Mouse (Mus musculus): ENCODE results near the gene Pgrmc2.

Pgrmc2 gene

DNA sequence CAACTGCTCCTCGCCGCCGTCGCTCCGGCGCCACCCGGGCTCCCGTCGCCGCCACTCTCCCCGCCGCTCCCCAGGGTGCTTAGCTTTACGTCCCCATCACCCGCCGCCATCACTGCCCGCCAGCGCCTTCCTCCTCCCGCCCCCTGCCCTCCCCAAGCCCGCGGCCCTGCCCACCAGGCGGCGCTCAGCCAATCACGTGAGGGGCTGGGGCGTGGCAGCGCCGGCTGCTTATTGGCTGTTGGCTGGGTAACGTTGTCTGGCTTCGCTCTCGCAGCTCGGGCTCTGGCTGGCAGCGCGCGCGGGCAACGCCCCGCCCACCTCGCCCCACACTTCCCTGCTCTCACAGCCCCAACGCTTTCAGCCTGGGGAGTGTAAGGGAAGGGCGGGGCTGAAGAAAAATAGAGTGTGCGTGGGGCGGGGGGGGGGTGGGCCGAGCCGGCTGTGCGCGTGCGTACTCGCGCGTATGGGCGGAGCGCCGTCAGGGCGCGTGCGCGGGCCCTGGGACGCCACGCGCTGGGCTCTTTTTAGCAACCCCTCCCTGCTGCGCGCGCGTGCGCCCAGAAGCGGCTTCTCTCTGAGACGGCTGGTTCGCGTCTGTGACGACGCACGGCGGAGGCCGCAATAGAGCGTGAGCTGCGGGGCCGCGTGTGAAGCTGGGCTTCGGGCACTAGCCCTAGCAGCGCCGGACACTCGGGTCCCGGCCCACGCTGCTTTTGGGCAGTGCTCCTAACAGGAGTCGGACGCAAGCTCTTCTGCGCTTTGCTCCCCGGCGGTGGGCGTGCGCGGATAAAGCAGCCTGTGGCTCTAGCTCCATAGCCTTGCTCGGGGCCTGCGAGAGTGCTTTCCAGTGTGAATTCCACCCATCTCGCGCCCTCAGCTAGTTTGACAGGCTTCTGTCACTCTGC is at the start of gene Pgrmc2:
Gene Pgrmc2, minus strand, starts transcription at position 162 of the 905 bp plus-strand sequence.
- DNase-seq (ENCODE audit: low read depth, low spot score), result peak; percentile 98

- no peak for DNase-seq (ENCODE audit: low read depth, low spot score)
These were observed 41.1 kb upstream of the Pgrmc2 start for GRCm38 (mm10) chr3:41124000-41124294.

DNA sequence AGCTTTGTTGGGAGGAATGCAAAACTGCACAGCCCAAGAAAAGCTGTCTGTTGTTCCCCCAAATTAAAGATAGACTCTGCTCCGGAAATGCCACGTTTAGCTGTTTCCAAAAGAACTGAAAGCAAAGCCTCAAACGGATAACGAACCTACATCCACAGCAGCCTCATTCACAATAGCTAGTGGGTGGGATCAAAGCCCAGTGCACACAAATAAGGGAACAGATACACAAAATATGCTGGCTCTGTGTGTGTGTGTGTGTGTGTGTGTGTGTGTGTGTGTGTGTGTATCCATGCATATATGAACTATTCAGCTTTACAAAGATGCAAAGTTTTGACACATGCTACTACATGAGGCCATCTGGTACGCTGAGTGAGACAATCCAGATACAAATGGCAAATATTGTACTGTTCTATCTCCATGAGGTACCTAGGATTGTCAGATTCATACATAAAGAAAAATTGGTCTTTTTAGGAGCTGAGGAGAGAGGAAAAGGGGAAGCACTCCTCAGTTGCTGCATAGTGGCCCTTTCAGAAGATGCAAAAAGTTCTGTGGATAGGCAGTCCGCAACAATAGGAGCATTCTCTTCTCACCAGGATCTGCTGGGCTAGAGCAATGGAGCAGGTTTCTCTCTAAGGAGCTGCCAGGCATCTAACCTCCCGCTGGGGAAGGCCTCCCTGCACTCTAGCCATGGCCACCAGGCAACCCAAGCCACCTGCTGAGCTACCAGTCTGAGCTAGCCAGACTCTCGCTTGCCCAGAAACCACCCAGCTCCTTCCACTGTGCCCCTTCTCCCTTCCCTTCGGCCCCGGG is 40.5 kb upstream of the Pgrmc2 start:
- no peak for DNase-seq (ENCODE audit: low read depth, low spot score)

DNA sequence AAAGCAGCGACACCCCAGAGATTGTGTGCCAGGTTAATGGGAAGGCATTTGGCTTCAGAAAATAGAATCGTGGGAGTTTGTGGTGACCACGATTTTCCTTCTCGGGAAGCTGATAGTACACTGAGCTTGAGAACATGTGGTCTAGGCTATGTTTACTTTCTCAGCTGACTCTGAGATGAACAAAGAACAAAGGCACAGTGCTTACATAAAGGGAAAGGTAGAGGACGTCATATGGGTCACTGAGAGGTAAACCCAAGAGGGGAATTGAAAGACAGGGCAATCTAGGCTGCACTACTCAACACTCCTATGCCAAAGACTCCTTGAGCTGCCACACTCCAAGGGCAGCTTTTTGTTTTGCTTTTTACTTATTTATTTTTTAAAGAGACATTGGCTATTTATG is 35.3 kb upstream of the Pgrmc2 start:
- no peak for DNase-seq (ENCODE audit: low read depth, low spot score)

DNA sequence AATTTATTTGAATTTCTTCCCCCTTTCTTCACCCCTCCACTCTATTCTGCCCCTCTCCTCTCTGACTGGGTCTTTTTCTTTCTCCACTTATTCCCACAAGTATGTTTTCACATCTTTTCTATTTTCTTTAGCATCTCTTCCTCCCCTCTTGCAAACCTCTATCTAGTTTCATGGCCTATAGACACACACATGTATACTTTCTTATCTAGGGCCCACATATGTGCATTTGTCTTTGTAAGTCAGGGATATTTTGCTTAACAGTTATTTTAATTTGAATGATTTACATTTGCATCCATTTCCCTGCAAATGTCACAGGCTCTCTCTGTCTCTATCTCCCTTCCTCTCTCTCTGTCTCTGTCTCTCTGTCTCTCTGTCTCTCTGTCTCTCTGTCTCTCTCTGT is 34.6 kb upstream of the Pgrmc2 start:
- DNase-seq (ENCODE audit: low read depth, low spot score), result no peak

- DNase-seq (ENCODE audit: low read depth, low spot score), result no peak
These were observed 30.3 kb upstream of the Pgrmc2 start for GRCm38 (mm10) chr3:41113186-41113585.

GRCm38 (mm10) chr3:41108306-41108785 is 25.5 kb upstream of the Pgrmc2 start:
- DNase-seq (ENCODE audit: low read depth, low spot score), result no peak

DNA sequence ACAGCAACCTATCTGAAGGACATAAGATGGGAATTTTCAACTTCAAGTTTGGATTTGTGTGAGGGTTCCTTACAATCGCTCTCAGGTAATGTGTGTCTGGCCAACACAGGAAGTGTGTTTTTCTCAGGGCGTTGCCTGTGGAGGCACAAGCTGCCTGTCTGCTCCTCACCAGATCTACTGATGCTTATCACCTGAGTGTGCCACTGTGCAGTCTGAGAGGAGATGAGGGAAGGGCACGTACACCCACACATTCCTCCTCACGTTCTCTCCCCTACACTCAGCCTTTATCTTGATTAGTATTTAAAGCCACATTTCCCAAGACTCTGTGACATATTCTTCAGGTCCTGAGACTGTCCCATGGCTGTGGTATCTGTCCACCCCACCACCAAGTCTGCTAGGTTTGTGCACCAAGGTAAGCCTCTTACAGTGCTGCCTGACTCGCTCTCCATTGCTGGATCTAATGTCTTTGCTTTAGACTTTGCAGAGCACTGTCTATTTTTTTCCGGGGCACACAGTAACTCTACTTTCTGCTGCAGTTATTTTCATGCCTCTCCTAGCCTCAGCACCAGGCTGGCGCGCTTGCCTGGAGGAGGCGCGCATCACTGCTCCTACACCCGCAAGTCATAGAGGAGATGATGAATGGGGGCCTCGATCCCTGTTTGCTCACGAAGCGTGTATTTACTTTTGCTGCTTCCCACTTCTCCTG is 24.9 kb upstream of the Pgrmc2 start:
- no peak for DNase-seq (ENCODE audit: low read depth, low spot score)

DNA sequence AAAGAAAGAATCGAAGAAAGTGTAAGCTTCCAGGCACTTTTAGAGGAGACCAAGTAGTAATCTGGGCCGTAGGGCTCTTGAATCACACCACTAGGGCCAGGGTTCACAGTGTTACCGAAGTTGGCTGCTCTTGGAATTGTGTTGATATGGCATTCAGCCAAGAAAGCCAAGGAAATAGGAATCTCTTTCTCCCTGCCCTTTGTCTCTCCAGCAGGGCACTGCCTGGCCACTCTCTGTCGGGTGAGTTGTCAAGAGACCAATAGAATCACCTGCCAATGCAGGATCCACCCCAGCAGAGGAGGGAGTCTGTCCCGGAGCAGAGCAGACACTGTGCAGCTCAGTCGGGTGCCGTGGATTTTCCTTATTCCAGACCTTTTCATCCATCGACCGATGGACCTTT is 19.1 kb upstream of the Pgrmc2 start:
- no peak for DNase-seq (ENCODE audit: low read depth, low spot score)

GRCm38 (mm10) chr3:41100157-41100556 is 17.3 kb upstream of the Pgrmc2 start:
- DNase-seq (ENCODE audit: low read depth, low spot score), result no peak

DNA sequence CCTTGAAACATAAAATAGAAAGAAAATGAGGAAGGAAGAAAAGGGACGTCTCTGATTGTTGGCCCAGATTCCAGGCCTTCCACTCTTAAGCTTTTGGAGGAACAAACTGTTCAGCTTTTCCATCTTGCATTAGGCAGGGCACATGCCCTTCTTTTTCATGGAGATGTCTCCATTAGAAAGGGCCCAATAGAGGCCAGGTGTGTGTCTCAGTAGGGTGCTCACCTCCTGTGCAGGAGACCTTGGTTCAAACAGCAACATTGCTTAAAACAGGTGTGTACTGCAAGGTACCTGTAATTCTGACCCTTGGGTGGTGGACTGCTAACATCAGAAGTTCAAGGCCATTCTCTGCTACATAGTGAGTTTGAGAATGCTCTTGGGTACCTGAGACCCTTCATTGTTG is 16.8 kb upstream of the Pgrmc2 start:
- no peak for DNase-seq (ENCODE audit: low read depth, low spot score)

DNA sequence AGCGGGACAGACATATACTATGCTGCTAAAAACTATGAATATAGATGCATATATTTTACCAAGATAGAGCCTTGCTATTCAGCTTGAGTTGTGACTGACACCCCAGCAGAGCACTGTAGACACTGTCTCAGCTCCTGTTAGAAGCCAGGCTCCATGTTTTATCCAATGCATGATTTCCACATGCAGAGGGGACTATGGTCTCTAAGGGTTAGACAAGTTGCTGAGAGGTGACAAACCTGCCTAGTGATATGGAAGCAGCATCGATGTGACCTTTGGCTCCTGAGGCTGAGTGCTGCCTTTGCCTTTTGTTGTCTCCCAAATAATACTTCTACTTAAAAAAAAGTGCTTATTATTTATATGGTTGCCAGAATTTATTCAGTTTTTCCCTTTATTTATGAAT is 10.4 kb upstream of the Pgrmc2 start:
- DNase-seq (ENCODE audit: low read depth, low spot score), result no peak

- DNase-seq (ENCODE audit: low read depth, low spot score), result no peak
These were observed 9.5 kb upstream of the Pgrmc2 start for GRCm38 (mm10) chr3:41092311-41092710.

DNA sequence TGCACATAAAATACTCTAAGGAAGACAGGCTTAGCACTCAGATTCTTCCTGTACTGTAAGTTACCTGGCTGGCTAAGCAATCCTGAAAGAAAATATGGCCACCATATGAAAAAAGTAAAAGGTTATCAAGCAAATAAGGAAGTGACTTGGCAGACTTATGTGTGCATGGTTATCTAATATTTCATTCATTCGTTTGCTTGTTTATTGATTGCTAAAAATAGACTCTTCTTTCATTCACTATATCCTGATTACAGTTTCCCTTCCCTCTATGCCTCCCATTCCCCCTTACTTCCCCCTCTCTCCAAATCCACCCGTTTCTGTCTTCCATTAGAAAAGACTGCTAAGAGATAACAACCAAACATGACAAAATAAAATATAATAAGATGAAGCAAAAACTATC is 8.0 kb upstream of the Pgrmc2 start:
- DNase-seq (ENCODE audit: low read depth, low spot score), result no peak

DNA sequence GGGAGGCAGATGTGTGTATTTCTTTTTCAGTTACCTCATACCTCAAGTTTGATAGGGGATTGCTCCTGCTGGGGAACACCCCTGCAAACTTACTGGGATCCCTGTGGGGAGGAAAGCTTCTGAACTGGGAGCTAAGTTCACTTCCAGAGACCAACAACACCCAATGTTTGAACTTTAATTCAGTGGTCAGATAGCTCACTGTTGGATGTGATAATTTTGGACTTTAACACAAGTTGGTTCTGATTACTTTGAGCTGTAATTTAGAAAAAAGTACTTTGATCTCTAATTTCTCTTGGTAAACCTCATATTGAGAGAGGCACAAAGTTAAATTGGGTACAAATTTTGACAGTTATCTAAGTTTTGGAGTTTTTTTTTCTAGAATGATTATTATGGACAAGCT is 4.2 kb upstream of the Pgrmc2 start:
- no peak for DNase-seq (ENCODE audit: low read depth, low spot score)

GRCm38 (mm10) chr3:41084421-41084820 is 1.6 kb upstream of the Pgrmc2 start:
- DNase-seq (ENCODE audit: low read depth, low spot score), result no peak

DNA sequence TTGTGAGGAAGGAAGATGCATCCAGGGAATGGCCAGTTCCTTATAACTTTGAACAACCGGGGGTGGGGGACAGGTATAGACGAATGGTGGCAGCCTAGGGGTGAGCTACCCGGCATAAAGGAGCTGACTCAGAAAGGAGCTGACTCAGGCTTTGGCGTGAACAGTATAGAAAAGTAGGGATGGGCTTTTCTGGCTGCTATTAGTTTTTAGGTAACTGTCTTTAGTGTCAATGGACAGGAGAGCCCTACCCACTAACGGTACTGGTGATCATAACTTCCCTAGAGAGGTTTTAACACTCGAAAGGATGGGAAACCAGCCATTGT is 905 bp upstream of the Pgrmc2 start:
- DNase-seq (ENCODE audit: low read depth, low spot score), result no peak

DNA sequence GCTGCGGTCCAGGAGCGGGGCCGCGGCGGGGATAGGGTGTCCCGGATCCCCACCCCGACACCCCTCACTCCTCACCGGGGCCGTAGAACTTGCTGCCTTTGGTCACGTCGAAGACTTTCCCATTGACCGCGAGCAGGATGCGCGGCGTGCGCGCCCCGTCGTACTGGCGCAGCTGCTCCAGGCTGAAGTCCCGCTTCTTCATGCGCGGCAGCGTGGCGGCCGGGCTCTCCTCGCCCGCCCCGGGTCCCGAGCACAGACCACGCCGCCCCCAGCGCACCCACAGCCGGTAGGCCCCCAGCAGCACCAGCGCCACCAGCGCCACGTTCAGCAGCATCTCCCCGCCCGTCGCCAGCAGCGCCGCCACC is 344 bp downstream of the Pgrmc2 start:
- no peak for DNase-seq (ENCODE audit: low read depth, low spot score)

- DNase-seq (ENCODE audit: low read depth, low spot score), result no peak
These were observed 1.2 kb downstream of the Pgrmc2 start for GRCm38 (mm10) chr3:41081474-41082301.

GRCm38 (mm10) chr3:41080724-41081123 is 2.1 kb downstream of the Pgrmc2 start:
- no peak for DNase-seq (ENCODE audit: low read depth, low spot score)

DNA sequence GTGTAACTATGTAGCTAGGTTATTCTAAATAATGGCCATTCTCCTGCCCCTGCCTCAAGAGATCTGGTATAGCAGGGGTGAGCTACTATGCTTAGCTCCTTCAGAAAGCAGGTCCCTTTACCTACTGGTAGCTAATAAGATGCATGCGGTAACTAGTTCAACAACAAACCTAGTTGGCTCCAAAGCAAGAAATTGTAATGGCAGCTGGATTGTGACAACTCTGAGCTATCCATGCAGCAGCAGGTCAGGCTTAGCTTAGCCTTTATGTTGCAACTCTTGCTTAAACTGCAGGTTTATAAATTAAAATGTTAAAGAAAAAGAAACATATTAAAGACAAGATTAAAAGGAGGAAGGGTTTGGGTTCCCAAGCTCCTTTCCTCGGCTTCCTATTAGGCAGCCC is 4.2 kb downstream of the Pgrmc2 start:
- no peak for DNase-seq (ENCODE audit: low read depth, low spot score)

GRCm38 (mm10) chr3:41075376-41075775 is 7.5 kb downstream of the Pgrmc2 start:
- DNase-seq (ENCODE audit: low read depth, low spot score), result no peak

All from embryo, embryonic 11.5 days (tissue).